9 mouse cellular contexts compared by ENCODE assay signal in the genomic region with DNA sequence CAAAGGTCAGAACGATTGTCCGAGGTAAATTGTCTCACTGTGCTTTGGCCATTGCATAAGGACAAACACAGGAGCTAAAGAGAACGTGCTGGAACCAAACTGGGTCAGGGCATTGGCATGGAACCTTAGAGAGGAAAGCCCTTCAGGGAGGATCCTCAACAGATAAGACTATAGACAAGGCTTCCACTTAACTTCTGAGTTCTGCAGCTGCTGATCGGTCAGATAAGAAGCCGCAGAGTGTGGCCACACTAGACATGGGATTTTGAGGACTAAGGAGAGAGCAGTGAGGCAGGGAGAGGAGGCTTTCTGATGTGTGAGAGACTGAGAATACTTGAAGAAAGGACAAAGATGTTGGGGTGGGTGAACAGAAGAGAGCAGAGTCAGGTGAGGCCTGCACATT.
DNase-seq lines count a peak whose midpoint lies in the region; ATAC-seq and TF ChIP-seq lines count a peak whose summit lies in the region.
"Had no signal": no experiment of that assay in that cellular context is flagged by ENCODE, and none has a peak within 500 bp of the region (broad histone marks: within the 10 kb centered on the region; RNA-seq: fewer than 3 reads in every experiment).

No protein-coding gene starts in this region.

- no peaks in the 10 kb centered on the region for H3K27me3 ChIP-seq in intestine, embryonic 14.5 days (replicated peaks; ENCODE audit: control insufficient read depth, insufficient read depth, low read length)
- no peaks in the 10 kb centered on the region for H3K27me3 ChIP-seq in intestine, postnatal 0 days (replicated peaks; ENCODE audit: control insufficient read depth, insufficient read depth, low read length)
- H3K27me3 ChIP-seq in heart, embryonic 16.5 days (ENCODE audit: control insufficient read depth, insufficient read depth, low read length): no peaks in the 10 kb centered on the region
- H3K27me3 ChIP-seq in myocyte (ENCODE audit: control insufficient read depth, insufficient read depth, insufficient read length): no peaks in the 10 kb centered on the region

- ATAC-seq in intestine, embryonic 14.5 days (replicated peaks; ENCODE audit: low FRiP score, low TSS enrichment, low read depth): peak; percentile 21; the same call in 1 of the 2 replicates
- ATAC-seq in intestine, postnatal 0 days: no peak
- ATAC-seq in heart, embryonic 16.5 days (replicated peaks; ENCODE audit: extremely low read depth, insufficient read depth, low FRiP score): 0 out of 2 replicates have a peak, but pooled peaks have one; percentile 9

- no peak overlapping the region for H3K9ac ChIP-seq in intestine, embryonic 14.5 days (ENCODE audit: low read length)
- no peak overlapping the region for H3K9ac ChIP-seq in intestine, postnatal 0 days (ENCODE audit: low read depth, low read length)
- no peak overlapping the region for H3K9ac ChIP-seq in heart, embryonic 16.5 days (ENCODE audit: low read length)

- no peak for TF ChIP-seq POLR2A in myocyte (IDR thresholded peaks at IDR 0.05; ENCODE audit: insufficient read length, low read depth)

- peaks cover 3% of the 10 kb centered on the region; the same call in 1 of the 2 replicates for H3K4me1 ChIP-seq in intestine, embryonic 14.5 days (replicated peaks; ENCODE audit: control insufficient read depth, insufficient read depth, low read length)
- 0 out of 2 replicates have a peak, but pooled peaks cover 6% of the 10 kb centered on the region for H3K4me1 ChIP-seq in intestine, postnatal 0 days (replicated peaks; ENCODE audit: control insufficient read depth, insufficient read depth, low read length)
- H3K4me1 ChIP-seq in heart, embryonic 16.5 days (ENCODE audit: control insufficient read depth, insufficient read depth, low read length): peaks cover 26% of the 10 kb centered on the region

- no peak overlapping the region for H3K4me3 ChIP-seq in intestine, embryonic 14.5 days (ENCODE audit: low read depth, low read length)
- no peak overlapping the region for H3K4me3 ChIP-seq in intestine, postnatal 0 days (ENCODE audit: low read depth, low read length)
- no peak overlapping the region for H3K4me3 ChIP-seq in heart, embryonic 16.5 days (ENCODE audit: low read length)
- no peak overlapping the region for H3K4me3 ChIP-seq in myocyte

- no peak for DNase-seq in intestine, embryonic 14.5 days (ENCODE audit: low spot score)
- DNase-seq in c-Kit-positive CD71-positive TER-119-positive erythroid progenitor cells, embryonic 14.5 days (ENCODE audit: low spot score): peak; percentile 16
- DNase-seq in kidney, postnatal 25 days: no peak
- DNase-seq in retina, embryonic 14.5 days (ENCODE audit: low spot score): no peak
- no peak for DNase-seq in frontal cortex, postnatal 36 days (ENCODE audit: low spot score in 2 of 2)
- DNase-seq: gastrocnemius, postnatal 14 days had no signal

- no peak overlapping the region for H3ac ChIP-seq in myocyte (ENCODE audit: control insufficient read depth, insufficient read length)

- H3K4me2 ChIP-seq in intestine, embryonic 14.5 days (ENCODE audit: low read length): no peak overlapping the region
- no peak overlapping the region for H3K4me2 ChIP-seq in intestine, postnatal 0 days (replicated peaks; ENCODE audit: low read depth)
- no peak overlapping the region for H3K4me2 ChIP-seq in heart, embryonic 16.5 days (ENCODE audit: low read depth, low read length)
- peak overlapping the region; percentile 57 for H3K4me2 ChIP-seq in myocyte (ENCODE audit: low read depth)

- H3K9me3 ChIP-seq in intestine, embryonic 14.5 days (ENCODE audit: control insufficient read depth, low read length): no peaks in the 10 kb centered on the region
- H3K9me3 ChIP-seq in intestine, postnatal 0 days (ENCODE audit: control insufficient read depth): no peaks in the 10 kb centered on the region
- no peaks in the 10 kb centered on the region for H3K9me3 ChIP-seq in heart, embryonic 16.5 days (replicated peaks; ENCODE audit: control insufficient read depth, low read length)

- H3K27ac ChIP-seq in intestine, embryonic 14.5 days (ENCODE audit: low read depth): peak overlapping the region; percentile 29; the same call in 1 of the 2 replicates
- H3K27ac ChIP-seq in intestine, postnatal 0 days (ENCODE audit: low read depth, low read length): no peak overlapping the region
- peak overlapping the region; percentile 73 for H3K27ac ChIP-seq in heart, embryonic 16.5 days (ENCODE audit: low read length)

- TF ChIP-seq CTCF in intestine, postnatal 0 days (IDR thresholded peaks at IDR 0.05; ENCODE audit: low read depth): no peak

- WGBS in intestine, embryonic 14.5 days: 59% methylated on average over 5 of the region's 5 CpGs
- WGBS in intestine, postnatal 0 days: 31% methylated on average over 5 of the region's 5 CpGs
- WGBS in heart, embryonic 16.5 days: 44% methylated on average over 5 of the region's 5 CpGs

- no peaks in the 10 kb centered on the region for H3K79me2 ChIP-seq in myocyte (ENCODE audit: control insufficient read depth, insufficient read depth)

- H3K36me3 ChIP-seq in intestine, embryonic 14.5 days (ENCODE audit: control insufficient read depth, insufficient read depth, low read length): no peaks in the 10 kb centered on the region
- H3K36me3 ChIP-seq in intestine, postnatal 0 days (ENCODE audit: control insufficient read depth, insufficient read depth): no peaks in the 10 kb centered on the region
- H3K36me3 ChIP-seq in heart, embryonic 16.5 days (ENCODE audit: control insufficient read depth, insufficient read depth): peaks cover 3% of the 10 kb centered on the region; the same call in 1 of the 2 replicates
- H3K36me3 ChIP-seq in myocyte (ENCODE audit: control insufficient read depth, insufficient read depth): no peaks in the 10 kb centered on the region

TF ChIP-seq in myocyte, 11 proteins besides CTCF, POLR2A, EP300 and RAD21:
- TF ChIP-seq E2F4 (IDR thresholded peaks at IDR 0.05; ENCODE audit: insufficient read depth): no peak
- no peak for TF ChIP-seq CEBPB (IDR thresholded peaks at IDR 0.05; ENCODE audit: insufficient read depth, poor library complexity, severe bottlenecking)
- TF ChIP-seq MYOG (IDR thresholded peaks at IDR 0.05; ENCODE audit: control insufficient read depth in 1 of 3, insufficient read depth in 1 of 3, insufficient read length in 2 of 3, low read depth in 2 of 3): no peak
- TF ChIP-seq SRF (IDR thresholded peaks at IDR 0.05; ENCODE audit: control insufficient read depth, insufficient read length, low read depth): no peak
- no peak for TF ChIP-seq REST (IDR thresholded peaks at IDR 0.05; ENCODE audit: insufficient read depth, insufficient read length)
- no peak for TF ChIP-seq TCF3 (IDR thresholded peaks at IDR 0.05; ENCODE audit: insufficient read length, low read depth)
- no peak for TF ChIP-seq USF1 (IDR thresholded peaks at IDR 0.05; ENCODE audit: low read depth)
